Mouse (Mus musculus) myocyte (in vitro differentiated cells): ENCODE measurements around the gene Mfap2. TPM values are rescaled to one million over a fixed set of nuclear protein-coding genes. Genes with fewer than 3 reads are reported as not detected.

Experiments used
- H3K27me3 ChIP-seq: one replicate; pipeline ENCODE4 v1.6.1; 2011; ENCODE audit not compliant: control insufficient read depth, insufficient read depth, insufficient read length
- H3K36me3 ChIP-seq: one replicate; pipeline ENCODE4 v1.6.1; 2011; ENCODE audit not compliant: control insufficient read depth, insufficient read depth
- H3K4me2 ChIP-seq: one replicate; pipeline ENCODE4 v1.6.1; 2011; ENCODE audit warnings: low read depth, control low read depth
- H3K4me3 ChIP-seq: one replicate; pipeline ENCODE4 v1.5.1; 2011; ENCODE audit warnings: mild to moderate bottlenecking, control low read depth, moderate library complexity
- H3K79me2 ChIP-seq: one replicate; pipeline ENCODE4 v1.6.1; 2011; ENCODE audit not compliant: control insufficient read depth, insufficient read depth
- H3ac ChIP-seq: one replicate; pipeline ENCODE4 v1.6.1; 2011; ENCODE audit not compliant: control insufficient read depth, insufficient read length
- CEBPB ChIP-seq: IDR thresholded peaks from 2 replicates; pipeline ENCODE4 v1.6.1; 2011; ENCODE audit warnings: mild to moderate bottlenecking, moderate library complexity; ENCODE audit not compliant: poor library complexity, insufficient read depth, severe bottlenecking
- E2F4 ChIP-seq: IDR thresholded peaks from one replicate; pipeline ENCODE4 v1.6.1; 2011; ENCODE audit warnings: mild to moderate bottlenecking, control low read depth, moderate library complexity; ENCODE audit not compliant: insufficient read depth
- MAX ChIP-seq: IDR thresholded peaks from one replicate; pipeline ENCODE4 v1.6.1; 2011; ENCODE audit warnings: low read depth, mild to moderate bottlenecking, control low read depth
- MYOD1 ChIP-seq, 3 experiments: IDR thresholded peaks; one replicate each; pipeline ENCODE4 v1.6.1; 2011; ENCODE audit warnings: control low read depth in 2 of 3, low read depth in 2 of 3, mild to moderate bottlenecking in 2 of 3, moderate library complexity in 1 of 3; ENCODE audit not compliant: insufficient read length in 2 of 3, control insufficient read depth in 1 of 3
- MYOG ChIP-seq, 3 experiments: IDR thresholded peaks; one replicate each; pipeline ENCODE4 v1.6.1; 2011; ENCODE audit warnings: control low read depth in 2 of 3, low read depth in 2 of 3, mild to moderate bottlenecking in 2 of 3; ENCODE audit not compliant: insufficient read length in 2 of 3, control insufficient read depth in 1 of 3, insufficient read depth in 1 of 3
- POLR2A ChIP-seq: IDR thresholded peaks from one replicate; pipeline ENCODE4 v1.6.1; 2011; ENCODE audit warnings: low read depth, mild to moderate bottlenecking, control low read depth, moderate library complexity; ENCODE audit not compliant: insufficient read length
- POLR2AphosphoS2 ChIP-seq: IDR thresholded peaks from one replicate; pipeline ENCODE4 v1.6.1; 2011; ENCODE audit warnings: low read depth, control low read depth; ENCODE audit not compliant: insufficient read length
- REST ChIP-seq: IDR thresholded peaks from one replicate; pipeline ENCODE4 v1.6.1; 2011; ENCODE audit warnings: mild to moderate bottlenecking, control low read depth, moderate library complexity; ENCODE audit not compliant: insufficient read depth, insufficient read length
- SRF ChIP-seq: IDR thresholded peaks from one replicate; pipeline ENCODE4 v1.6.1; 2011; ENCODE audit warnings: low read depth; ENCODE audit not compliant: control insufficient read depth, insufficient read length
- TCF12 ChIP-seq: IDR thresholded peaks from one replicate; pipeline ENCODE4 v1.6.1; 2011; ENCODE audit warnings: mild to moderate bottlenecking, control low read depth; ENCODE audit not compliant: poor library complexity, insufficient read depth, severe bottlenecking
- TCF3 ChIP-seq: IDR thresholded peaks from one replicate; pipeline ENCODE4 v1.6.1; 2011; ENCODE audit warnings: low read depth, control low read depth; ENCODE audit not compliant: insufficient read length
- USF1 ChIP-seq: IDR thresholded peaks from one replicate; pipeline ENCODE4 v1.6.1; 2011; ENCODE audit warnings: low read depth, mild to moderate bottlenecking, control low read depth, moderate library complexity
- polyA plus RNA-seq: library from polyadenylated mRNA; unstranded; fragments of >200 nt; fragmentation: generic; extraction: Trizol; gene quantifications from one replicate; pipeline ENCODE4 v1.2.1, GENCODE M21; 2012; ENCODE audit warnings: missing spikeins

Gene Mfap2
- polyA plus RNA-seq, 1 experiment = 0.53 TPM

- no peaks in the 10 kb centered on the region for H3K79me2 ChIP-seq
- no peak overlapping the region for H3ac ChIP-seq
- TF ChIP-seq MAX (no peak), MYOG (IDR thresholded peaks at IDR 0.05; ENCODE audit: control insufficient read depth in 1 of 3, insufficient read depth in 1 of 3, insufficient read length in 2 of 3, low read depth in 2 of 3) (no peak), E2F4 (no peak), TCF12 (no peak), POLR2A (no peak), TCF3 (no peak), CEBPB (no peak), POLR2AphosphoS2 (no peak), USF1 (no peak), SRF (no peak), REST (no peak)
- no peak overlapping the region for H3K4me3 ChIP-seq
- no peaks in the 10 kb centered on the region for H3K27me3 ChIP-seq
- no peaks in the 10 kb centered on the region for H3K36me3 ChIP-seq
- H3K4me2 ChIP-seq = no peak overlapping the region
Observed at GRCm38 (mm10) chr4:141052442-141052841, 42.2 kb downstream of the Mfap2 start.

- Histone ChIP-seq H3K4me2 (no peak overlapping the region), H3ac (no peak overlapping the region), H3K4me3 (no peak overlapping the region), H3K79me2 (no peaks in the 10 kb centered on the region), H3K27me3 (no peaks in the 10 kb centered on the region), H3K36me3 (no peaks in the 10 kb centered on the region)
- TF ChIP-seq CEBPB (no peak), REST (no peak), MYOD1 (IDR thresholded peaks at IDR 0.05; ENCODE audit: control insufficient read depth in 1 of 3, insufficient read length in 2 of 3, low read depth in 2 of 3) (no peak), MYOG (IDR thresholded peaks at IDR 0.05; ENCODE audit: control insufficient read depth in 1 of 3, insufficient read depth in 1 of 3, insufficient read length in 2 of 3, low read depth in 2 of 3) (no peak)
Observed at GRCm38 (mm10) chr4:141053138-141053537, 42.9 kb downstream of the Mfap2 start.

GRCm38 (mm10) chr4:141053568-141054161 is 43.4 kb downstream of the Mfap2 start:
- Histone ChIP-seq H3K27me3 (no peaks in the 10 kb centered on the region), H3K4me2 (no peak overlapping the region), H3K4me3 (no peak overlapping the region), H3K79me2 (no peaks in the 10 kb centered on the region), H3ac (no peak overlapping the region), H3K36me3 (no peaks in the 10 kb centered on the region)
- TF ChIP-seq POLR2A (no peak), TCF3 (no peak), USF1 (no peak), E2F4 (no peak), MAX (no peak), SRF (no peak), MYOD1 (IDR thresholded peaks at IDR 0.05; ENCODE audit: control insufficient read depth in 1 of 3, insufficient read length in 2 of 3, low read depth in 2 of 3) (no peak), MYOG (IDR thresholded peaks at IDR 0.05; ENCODE audit: control insufficient read depth in 1 of 3, insufficient read depth in 1 of 3, insufficient read length in 2 of 3, low read depth in 2 of 3) (no peak), POLR2AphosphoS2 (no peak)

- no peak overlapping the region for H3K4me3 ChIP-seq
- H3K4me2 ChIP-seq = no peak overlapping the region
- H3K36me3 ChIP-seq = no peaks in the 10 kb centered on the region
- H3K79me2 ChIP-seq = no peaks in the 10 kb centered on the region
- no peak overlapping the region for H3ac ChIP-seq
- no peaks in the 10 kb centered on the region for H3K27me3 ChIP-seq
- TF ChIP-seq MYOD1 (IDR thresholded peaks at IDR 0.05; ENCODE audit: control insufficient read depth in 1 of 3, insufficient read length in 2 of 3, low read depth in 2 of 3) (no peak), CEBPB (no peak), SRF (no peak), USF1 (no peak), TCF3 (no peak), REST (no peak), E2F4 (no peak), TCF12 (no peak), POLR2AphosphoS2 (no peak), MYOG (IDR thresholded peaks at IDR 0.05; ENCODE audit: control insufficient read depth in 1 of 3, insufficient read depth in 1 of 3, insufficient read length in 2 of 3, low read depth in 2 of 3) (no peak), MAX (no peak), POLR2A (no peak)
Observed at GRCm38 (mm10) chr4:141056970-141057369, 46.8 kb downstream of the Mfap2 start.

GRCm38 (mm10) chr4:141058835-141059234 is 48.6 kb downstream of the Mfap2 start:
- no peak overlapping the region for H3ac ChIP-seq
- TF ChIP-seq TCF12 (no peak), MYOD1 (IDR thresholded peaks at IDR 0.05; ENCODE audit: control insufficient read depth in 1 of 3, insufficient read length in 2 of 3, low read depth in 2 of 3) (no peak), USF1 (no peak), SRF (no peak), TCF3 (no peak), POLR2A (no peak), CEBPB (no peak), POLR2AphosphoS2 (no peak), E2F4 (no peak), MYOG (IDR thresholded peaks at IDR 0.05; ENCODE audit: control insufficient read depth in 1 of 3, insufficient read depth in 1 of 3, insufficient read length in 2 of 3, low read depth in 2 of 3) (no peak), REST (no peak), MAX (no peak)
- no peaks in the 10 kb centered on the region for H3K27me3 ChIP-seq
- no peaks in the 10 kb centered on the region for H3K36me3 ChIP-seq
- no peak overlapping the region for H3K4me3 ChIP-seq
- peak overlapping the region; percentile 84 for H3K4me2 ChIP-seq
- H3K79me2 ChIP-seq = no peaks in the 10 kb centered on the region
